ENCODE assay signal across 11 mouse cellular contexts in genomic region chr1:6142816-6143215, GRCm38 (mm10).
"Had no signal": no experiment of that assay in that cellular context is flagged by ENCODE, and none has a peak within 500 bp of the region (broad histone marks: within the 10 kb centered on the region; RNA-seq: fewer than 3 reads in every experiment).

No protein-coding gene starts in this region.

- DNase-seq: gastrocnemius, adult 2 months; gastrocnemius, postnatal 10 days; gastrocnemius, postnatal 25 days; heart, adult 18-20 months; heart, postnatal 10 days; heart, postnatal 4 days; kidney, adult 18-20 months; kidney, adult 8-10 months; kidney, postnatal 10 days; kidney, postnatal 25 days; kidney, postnatal 4 days had no signal
